Mouse (Mus musculus) common myeloid progenitor, adult 5-6 weeks (primary cell): ENCODE results near the gene Cd6. TPM values are rescaled to one million over a fixed set of nuclear protein-coding genes. Genes with fewer than 3 reads are reported as not detected.

ENCODE experiments used
- ATAC-seq: replicated peaks from 2 replicates; pipeline ENCODE4 v1.8.0; 2016; ENCODE audit warnings: low read depth, mild to moderate bottlenecking, moderate TSS enrichment, inconsistent platforms; ENCODE audit not compliant: poor library complexity, severe bottlenecking
- total RNA-seq: library from RNA; stranded (forward); fragments of 200-1000, 187-1606 nt; gene quantifications from 2 replicates; pipeline ENCODE4 v1.2.3, GENCODE M21; 2017

The Cd6 gene
- total RNA-seq, 1 experiment from 2014 or later, result 0.46 TPM

DNA sequence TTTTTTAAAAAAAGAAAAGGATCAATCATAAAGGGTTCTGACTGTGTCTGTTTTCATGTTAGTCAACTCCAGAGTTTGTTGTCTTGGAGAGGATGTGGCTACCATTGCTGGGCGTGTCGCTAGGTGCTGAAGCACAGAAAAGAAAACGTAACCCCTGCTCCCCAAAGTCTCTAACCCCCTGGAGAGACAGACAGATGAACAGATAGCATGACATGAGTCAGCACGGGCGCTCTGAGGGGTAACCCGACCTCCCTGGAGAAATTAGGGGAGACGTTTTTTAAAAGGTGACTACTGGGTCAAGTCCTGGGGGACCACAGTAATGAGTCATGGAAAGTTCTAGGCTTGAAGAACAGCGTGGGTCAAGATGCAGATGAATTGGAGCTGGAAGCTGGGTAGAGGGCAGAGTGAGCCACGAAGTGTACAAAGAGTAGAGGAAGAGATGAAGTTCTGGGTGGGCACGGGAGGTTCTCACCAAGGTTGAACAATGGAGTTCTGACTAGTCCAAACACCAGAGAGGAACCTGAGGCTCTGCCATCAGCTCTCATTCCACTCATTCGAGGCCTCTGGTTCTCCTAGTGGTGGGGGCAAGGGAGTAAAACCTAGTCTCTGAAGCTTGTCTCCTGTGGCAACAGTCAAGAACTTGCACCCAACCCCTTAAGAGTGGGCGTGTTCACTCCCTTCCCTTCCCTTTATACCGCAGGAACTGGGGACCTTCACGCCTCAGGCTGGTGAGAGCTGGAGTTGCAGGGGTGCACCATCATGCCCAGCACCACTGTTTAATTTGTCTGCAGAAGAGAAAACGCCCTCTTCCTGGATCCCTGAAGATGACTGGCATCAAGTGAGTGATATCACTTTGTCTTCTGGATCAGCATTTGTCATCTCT lies 9.4 kb upstream of the Cd6 start, which contains the start of gene Slc15a3:
Gene Slc15a3, plus strand, starts transcription at position 718 of the 883 bp plus-strand sequence.
- ATAC-seq, result no peak

DNA sequence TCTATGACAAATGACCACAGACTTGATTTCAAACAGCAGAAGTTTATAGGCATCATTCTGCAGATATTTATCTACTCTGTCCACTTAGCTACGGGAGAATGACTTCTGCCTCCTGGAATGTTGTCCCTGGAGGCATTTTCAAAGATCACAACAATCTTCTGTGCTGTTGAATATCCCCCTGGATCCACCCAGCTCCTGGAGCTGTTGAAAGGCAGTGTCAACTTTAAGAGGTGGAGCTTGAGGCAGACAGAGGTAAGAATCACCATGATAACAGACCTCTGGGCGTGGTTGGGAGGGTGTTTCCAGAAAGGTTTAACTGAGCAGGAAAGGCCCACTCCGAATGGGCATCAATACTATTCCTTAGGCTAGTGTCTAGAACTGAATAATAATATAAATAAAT lies 5.8 kb upstream of the Cd6 start:
- ATAC-seq, result no peak

DNA sequence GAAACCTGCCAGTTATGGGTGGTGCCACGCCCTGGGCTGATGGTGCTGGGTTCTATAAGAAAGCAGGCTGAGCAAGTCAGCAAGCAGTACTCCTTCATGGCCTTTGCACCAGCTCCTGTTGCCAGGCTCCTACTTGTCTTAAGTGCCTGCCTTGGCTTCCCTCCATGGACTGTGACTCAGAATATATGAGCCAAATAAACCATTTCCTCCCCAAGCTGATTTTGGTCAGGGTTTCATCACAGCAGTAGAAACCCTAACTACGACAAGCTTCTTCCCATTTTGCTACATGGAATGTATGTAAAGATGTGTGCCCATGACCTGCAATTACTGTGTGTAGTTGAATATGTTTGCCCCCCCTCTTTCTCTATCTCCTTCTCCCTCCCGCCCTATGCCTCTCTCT lies 3.8 kb upstream of the Cd6 start:
- ATAC-seq, result no peak

DNA sequence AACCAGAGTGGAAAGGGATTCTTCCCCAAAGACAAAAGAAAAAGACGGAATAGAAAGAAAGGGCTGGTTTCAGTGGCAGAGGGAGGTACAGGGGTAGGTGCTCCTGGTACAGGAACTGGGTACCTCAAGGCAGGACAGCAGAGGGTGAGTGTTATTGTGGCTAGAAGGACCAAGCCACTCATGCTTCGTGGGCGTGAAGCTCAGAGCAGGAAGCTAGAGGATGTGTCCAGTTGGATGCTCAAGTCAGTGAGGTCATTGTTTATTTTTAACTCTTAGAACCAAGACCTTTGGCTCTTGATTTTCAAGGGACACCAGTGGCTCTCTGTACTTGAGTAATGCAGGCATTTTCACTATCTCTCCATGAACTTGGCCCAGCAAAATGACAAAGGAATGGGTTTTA lies 2.2 kb upstream of the Cd6 start:
- ATAC-seq, result no peak

DNA sequence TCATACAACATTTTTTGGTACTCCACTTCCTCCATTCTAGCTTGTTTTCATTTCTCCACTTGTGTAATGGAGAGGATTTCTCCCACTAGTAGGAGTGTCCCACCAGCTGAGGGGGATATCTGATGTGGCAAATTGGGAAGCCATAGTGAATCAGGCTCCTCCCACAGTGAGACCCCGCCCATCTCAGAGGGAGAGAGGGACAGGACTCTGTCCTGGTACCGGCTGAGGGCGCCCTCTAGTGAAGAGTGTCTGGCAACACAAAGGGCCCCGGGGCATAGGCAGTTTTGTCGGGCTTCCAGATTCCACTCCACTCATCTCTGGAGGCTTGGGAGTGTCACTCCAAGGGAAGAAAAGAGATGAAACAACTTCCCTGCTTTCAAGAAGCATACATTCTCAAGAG lies 1.6 kb upstream of the Cd6 start:
- peak; percentile 90 for ATAC-seq

DNA sequence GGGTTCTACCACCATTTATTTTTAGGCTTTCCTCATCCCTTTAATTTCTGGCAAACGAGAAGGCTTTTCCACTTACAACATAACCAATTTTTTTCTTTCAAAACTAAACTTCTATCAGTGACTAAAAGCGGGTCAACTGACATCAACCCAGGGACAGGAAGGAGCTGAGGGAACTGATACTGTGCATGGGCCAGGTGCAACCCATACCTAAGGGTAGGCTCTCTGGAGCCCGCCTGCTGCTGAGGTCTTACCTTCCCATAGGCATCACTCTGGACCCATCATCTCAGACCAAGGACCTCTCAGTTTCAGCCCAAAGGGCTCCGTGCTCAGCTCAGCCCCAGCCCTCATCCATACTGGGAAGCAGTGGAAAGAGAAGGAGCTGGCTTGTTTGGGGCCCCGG lies 1.5 kb downstream of the Cd6 start:
- ATAC-seq, result no peak

DNA sequence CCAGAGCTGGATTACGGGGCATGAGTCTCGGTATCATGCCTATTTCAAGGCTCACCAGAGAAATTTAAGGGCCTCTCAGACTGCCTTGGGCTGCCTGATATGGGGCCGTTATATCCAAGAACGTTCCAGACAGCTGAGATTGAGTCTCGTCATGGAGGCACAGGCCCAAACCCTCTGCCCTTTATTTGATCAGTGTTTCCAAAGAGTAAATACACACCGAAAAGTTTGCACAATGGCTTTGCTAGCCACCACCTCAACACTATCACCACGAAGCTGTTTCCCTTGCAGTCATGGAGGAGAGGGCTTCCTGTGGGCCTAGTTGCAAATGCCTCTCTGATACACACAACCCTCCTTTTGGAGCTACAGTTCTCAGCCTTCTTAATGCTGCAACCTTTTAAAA lies 5.8 kb downstream of the Cd6 start:
- no peak for ATAC-seq

DNA sequence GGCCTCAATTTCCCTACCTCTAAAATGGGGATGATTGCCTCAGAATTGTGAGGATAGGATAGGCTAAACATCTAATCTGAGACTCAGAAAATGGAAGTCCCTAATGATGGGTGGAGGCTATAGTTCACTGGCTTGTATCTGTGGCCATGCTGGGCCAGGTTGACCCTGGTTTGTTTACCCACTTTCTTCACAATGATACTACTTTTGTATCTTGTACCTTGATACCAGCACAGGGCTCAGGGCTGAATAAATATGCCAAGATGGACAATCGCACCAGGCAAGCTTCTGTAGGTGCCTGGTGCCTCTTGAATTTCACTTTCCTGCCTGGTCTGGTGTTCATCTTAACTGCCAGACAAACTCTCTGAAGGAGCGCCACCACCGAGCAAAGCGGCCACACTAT lies 7.3 kb downstream of the Cd6 start:
- no peak for ATAC-seq

DNA sequence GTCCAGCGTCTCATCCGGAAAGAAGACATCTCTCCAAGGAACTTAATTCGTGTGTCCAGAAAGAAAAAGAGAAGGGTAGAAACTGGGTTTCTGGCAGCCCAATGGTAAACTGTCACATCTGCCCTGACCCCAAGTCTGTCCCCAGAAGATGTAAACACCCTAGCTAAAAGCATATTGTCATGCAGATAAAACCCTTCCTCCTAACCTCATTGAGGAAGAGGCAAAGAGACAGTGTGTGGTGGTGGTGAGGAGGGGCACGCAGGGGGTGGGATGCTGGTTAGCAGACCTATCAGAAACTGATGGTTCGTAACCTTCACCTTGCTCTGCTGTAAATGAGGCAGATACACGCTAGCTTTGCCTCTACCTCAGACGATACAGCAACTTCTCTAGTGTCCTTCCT lies 8.5 kb downstream of the Cd6 start:
- ATAC-seq, result peak; percentile 51

DNA sequence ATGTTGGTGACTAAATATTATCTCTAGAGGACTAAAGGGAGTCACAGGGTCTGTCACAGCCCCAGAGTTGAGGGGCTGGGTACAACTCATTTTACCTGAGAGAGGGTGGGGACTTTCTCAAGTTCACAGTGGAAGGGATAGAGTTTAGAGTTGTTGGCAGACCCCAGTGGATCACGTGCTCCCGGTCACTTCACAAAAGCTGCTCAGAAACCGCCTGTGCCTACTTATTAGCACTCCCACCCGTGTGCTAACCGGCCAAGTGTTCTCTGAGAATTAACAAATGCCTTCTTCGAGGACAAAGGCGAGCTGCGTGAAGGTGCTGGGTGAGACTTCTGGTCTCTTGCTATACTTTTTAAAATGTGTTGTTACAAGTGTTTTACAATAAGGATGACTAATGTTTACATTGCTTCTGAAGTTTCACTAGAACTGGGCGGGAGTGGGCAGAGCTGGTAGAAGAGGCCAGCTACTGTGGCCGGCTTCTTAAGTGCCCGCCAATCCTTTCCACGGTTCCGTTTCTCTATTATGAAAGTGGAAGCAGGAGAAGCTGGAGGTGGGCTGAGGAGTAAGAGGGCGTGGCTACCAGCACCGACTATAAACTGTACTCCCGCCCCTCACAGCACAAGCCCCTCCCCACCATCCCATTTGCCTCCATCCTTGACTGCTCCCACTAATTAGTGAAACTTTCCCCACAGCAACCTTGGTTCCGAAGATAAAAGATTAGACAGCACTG lies 11.5 kb downstream of the Cd6 start:
- peak; percentile 67 for ATAC-seq

DNA sequence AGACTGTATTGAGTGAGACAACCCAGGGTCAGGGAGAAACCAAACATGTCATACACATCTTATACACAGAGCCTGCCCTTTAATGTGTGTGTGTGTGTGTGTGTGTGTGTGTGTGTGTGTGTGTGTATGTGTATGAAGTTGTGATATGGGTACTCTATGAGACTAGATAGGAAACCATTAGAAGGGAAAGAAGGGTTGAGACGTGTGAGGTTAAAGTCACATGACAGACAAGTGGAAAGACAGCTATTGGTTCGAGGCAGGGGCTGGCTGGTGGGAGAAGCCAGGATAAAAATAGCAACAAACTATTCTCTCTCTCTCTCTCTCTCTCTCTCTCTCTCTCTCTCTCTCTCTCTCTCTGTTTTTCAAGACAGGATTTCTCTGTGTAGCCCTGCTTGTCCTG lies 13.4 kb downstream of the Cd6 start:
- no peak for ATAC-seq

DNA sequence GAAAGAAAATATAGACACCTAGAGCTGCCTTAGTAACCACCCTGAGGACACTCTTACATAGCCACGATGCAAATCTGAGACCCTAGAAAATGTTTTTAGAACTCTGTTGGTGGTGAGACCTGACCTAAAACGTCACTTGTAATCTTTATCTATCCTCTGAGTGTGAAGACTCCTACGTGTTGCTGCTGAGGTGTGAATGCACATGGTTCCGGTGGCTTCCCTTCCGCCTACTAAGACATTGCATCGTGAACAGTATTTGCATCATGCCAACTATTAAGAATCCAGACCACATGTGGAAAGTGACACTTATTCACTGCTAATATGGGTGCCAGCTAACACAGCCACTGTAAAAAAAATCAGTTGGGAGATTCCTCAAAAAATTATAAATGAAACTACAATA lies 14.0 kb downstream of the Cd6 start:
- no peak for ATAC-seq

DNA sequence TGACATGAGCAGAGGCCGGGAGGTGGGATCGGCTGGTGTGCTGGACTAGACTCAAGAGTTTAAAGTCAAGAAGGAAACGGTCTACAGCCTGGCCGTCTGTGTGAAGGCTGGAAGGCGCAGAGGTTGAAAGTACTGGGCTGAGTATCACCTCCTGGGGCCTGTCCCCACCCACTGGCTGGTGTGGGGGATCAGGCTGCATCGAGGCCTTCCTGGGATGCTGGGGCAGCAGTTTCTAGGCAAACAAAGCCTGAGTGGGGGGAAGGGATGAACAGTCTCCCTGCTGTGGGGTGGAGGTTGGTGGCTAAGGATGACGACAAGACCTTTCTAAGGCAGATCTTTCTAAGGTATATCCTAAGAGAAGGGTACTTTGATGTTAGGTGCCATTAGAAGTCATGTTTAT lies 16.0 kb downstream of the Cd6 start:
- no peak for ATAC-seq

DNA sequence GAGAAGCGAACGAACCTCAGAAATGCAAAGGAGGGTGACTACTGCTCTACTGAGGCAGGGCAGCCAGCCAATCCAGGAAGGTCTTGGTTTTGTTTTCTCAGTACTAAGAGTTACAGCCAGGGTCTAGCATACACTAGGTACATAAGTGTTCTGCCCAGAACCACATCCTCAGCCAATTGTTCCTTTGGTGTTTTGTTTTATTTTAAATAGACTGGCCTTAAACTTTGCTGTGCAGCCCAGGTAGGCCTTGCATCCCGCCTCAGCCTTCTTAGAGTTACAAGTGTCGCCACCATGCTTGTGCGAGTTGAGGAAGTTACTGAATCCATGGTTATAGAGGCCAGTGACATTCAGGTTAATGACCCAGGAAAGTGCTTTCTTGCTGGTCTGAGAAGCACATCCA lies 16.8 kb downstream of the Cd6 start:
- ATAC-seq, result no peak

DNA sequence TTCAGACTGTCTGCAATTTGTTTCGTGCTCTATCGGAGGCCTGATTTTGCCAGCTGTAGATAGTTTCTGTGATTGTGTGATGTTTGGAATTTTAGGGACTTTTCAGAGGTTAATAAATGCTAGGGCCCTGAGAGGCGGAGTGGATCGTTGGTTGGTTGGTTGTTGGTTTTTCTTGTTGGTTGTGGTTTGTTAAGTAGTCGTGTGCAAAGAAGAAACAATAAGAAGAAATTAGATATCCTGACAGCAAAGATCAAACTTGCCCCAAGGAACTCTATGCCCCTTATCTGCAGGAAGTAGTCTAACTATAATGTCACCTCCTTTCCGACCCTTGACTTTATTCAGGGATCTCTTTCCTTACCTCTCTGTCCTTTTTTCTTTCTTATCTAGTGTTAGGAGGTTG lies 18.4 kb downstream of the Cd6 start:
- ATAC-seq, result no peak

DNA sequence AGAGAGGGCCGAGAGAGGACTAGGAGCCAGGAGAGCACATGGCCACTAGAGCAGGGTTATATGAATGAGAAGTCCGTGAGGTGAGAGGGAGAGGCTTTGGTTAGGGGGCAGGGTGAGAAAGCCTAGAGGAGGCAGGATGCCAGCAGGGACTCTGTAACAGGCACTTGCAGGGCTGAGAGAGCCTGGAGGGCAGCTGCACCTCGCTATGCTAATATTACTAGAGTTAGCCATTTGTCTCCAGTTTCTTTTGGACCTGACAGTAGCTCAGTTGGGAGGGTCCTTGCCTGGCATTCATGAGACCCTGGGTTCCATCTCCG lies 19.7 kb downstream of the Cd6 start:
- ATAC-seq, result no peak

DNA sequence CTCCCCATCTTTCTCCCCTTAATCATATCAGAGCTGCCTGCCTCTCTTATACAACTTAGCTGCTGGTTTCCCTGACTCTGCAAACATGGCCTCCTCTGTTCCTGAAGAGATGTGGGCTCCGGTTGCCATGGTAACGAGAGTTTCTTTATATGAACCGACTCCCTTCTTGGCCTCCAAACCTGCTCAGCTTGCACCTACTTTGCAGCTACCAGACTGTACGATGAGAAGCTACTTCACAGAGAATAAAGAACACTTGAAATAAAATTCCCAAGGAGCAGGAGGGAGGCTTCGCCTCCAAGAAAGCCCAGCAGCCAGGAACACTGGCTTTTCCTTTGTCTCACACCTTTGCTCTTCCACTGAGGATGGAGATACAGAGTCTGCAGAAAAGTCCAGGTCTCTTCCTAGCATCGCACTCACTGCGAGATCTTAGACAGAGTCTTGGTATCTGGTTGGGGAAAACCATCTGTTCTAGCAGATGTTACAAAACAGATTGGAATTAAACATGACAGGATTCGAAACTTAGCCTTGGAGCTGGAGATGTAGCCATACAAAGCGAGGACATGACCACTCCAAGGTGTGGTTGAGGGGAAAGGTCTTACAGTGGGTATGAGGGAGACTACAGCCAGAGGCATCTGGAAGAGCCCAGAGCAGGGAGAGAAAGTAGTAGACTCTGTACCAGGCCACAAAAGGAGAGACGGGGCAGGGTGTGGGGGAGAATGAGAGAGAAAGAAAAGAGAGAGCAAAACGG lies 20.3 kb downstream of the Cd6 start:
- no peak for ATAC-seq

DNA sequence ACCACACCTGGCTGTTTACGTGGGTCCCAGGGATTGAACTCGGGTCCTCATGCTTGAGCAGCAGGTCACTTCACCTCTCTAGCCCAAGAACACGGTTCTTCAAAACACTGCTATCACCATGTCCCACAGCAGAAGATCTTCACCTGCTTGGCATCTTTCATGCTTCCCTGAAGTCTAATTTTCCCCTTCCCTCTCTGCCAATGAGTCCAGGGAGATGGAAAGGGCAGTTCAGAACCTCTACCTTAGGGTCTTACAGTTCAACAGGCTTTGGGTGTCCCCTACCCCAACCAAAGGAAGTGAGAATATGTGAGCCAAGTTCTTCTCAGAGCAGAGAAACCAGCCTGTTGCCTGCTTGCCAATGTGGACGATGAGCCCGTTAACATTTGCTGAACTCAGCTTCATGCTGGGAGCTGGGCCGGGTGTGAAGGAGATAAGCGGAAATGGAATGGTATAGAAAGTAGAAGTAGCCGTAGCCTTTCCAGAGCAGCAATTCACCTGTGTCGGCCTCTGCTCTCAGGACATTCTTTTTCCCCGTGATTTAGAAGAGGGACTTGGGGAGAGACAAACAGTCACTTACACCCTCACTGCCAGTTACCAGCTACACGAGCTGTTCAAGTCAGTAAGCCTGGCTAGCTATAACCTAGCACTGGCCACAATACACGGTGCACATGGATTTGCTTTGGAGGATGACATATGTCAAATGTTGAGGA lies 21.2 kb downstream of the Cd6 start:
- ATAC-seq, result no peak

DNA sequence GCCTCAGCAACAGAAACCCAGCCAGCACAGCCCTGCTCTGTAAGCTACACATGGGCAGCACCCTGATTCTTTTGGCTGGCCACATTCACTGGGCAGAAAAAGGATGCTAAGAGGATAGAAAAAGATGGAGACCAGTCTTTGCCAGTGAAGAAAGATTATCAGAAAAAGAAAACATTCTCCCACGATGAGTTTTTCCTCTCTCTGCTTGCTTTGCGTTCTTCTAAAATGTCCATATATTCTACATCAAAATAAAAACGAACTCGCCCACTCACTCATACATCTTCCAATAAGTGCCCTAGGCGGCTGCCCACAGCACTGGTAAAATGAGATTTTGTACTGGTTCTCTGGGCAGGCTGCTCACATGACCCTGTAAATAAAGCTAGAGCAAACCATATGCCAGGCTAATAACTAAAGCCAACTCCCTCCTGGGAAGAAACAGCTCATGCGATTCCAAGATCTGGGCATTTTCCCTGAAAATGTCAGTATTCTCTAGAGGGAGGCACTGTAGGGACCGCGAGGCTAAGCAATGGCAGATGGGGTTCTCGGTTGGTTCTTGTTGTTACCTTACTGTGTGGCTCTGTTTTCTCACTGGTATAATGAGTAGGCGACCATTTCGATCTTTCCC lies 24.1 kb downstream of the Cd6 start:
- ATAC-seq, result no peak
